Mouse (Mus musculus) liver, adult 2 months (tissue): ENCODE measurements around the gene Psma5. TPM values are rescaled to one million over a fixed set of nuclear protein-coding genes. Genes with fewer than 3 reads are reported as not detected.
A peak's percentile ranks its signal among the peaks of the same experiment; 100 is the strongest.

Source experiments
- DNase-seq: peaks from one replicate; pipeline ENCODE4 v3.0.0-alpha.2; 2011; ENCODE audit warnings: low read depth, low spot score; ENCODE audit errors: extremely low read depth
- H3K27ac ChIP-seq: fragments of 200-500 bp; replicated peaks from 2 replicates; pipeline ENCODE4 v1.5.1; 2012; ENCODE audit warnings: low read depth, mild to moderate bottlenecking, control low read depth, inconsistent platforms, low read length; ENCODE audit not compliant: insufficient read depth
- H3K27me3 ChIP-seq: fragments of 200-500 bp; 2 replicates; pipeline ENCODE4 v1.6.1; 2012; ENCODE audit warnings: mild to moderate bottlenecking, moderate library complexity, low read length, inconsistent platforms; ENCODE audit not compliant: control insufficient read depth, insufficient read depth
- H3K36me3 ChIP-seq: fragments of 200-500 bp; 2 replicates; pipeline ENCODE4 v1.6.1; 2012; ENCODE audit warnings: low read length, inconsistent platforms; ENCODE audit not compliant: control insufficient read depth, insufficient read depth
- H3K4me1 ChIP-seq: fragments of 200-500 bp; 2 replicates; pipeline ENCODE4 v1.6.1; 2011; ENCODE audit warnings: low read length; ENCODE audit not compliant: control insufficient read depth, insufficient read depth
- H3K4me3 ChIP-seq: fragments of 200-500 bp; 2 replicates; pipeline ENCODE4 v1.5.1; 2011; ENCODE audit warnings: low read depth, mild to moderate bottlenecking, control low read depth, low read length, moderate library complexity; ENCODE audit not compliant: insufficient read depth
- H3K79me2 ChIP-seq: fragments of 200-500 bp; 2 replicates; pipeline ENCODE4 v1.6.1; 2012; ENCODE audit warnings: inconsistent platforms, mild to moderate bottlenecking, low read length, moderate library complexity; ENCODE audit not compliant: control insufficient read depth, insufficient read depth
- H3K9ac ChIP-seq: fragments of 200-500 bp; 2 replicates; pipeline ENCODE4 v1.6.1; 2012; ENCODE audit warnings: low read depth, mild to moderate bottlenecking, control low read depth, inconsistent platforms, low read length
- CTCF ChIP-seq: fragments of 200-500 bp; IDR thresholded peaks from 2 replicates; pipeline ENCODE4 v1.5.1; 2011; ENCODE audit warnings: low read depth, low read length, control low read depth
- POLR2A ChIP-seq: fragments of 200-500 bp; IDR thresholded peaks from 2 replicates; pipeline ENCODE4 v1.6.1; 2011; ENCODE audit warnings: low read length, control low read depth; ENCODE audit not compliant: insufficient read depth; ENCODE audit errors: extremely low read depth
- WGBS: fragments of 180-500 bp; shearing (Covaris S2); methylation state at CpG from one replicate; pipeline ENCODE4 v1.1.7; 2018; 5-methylcytosine and 5-hydroxymethylcytosine counted together
- polyA plus RNA-seq: library from polyadenylated mRNA; depleted of rRNA; stranded (reverse); fragments of >200 nt; gene quantifications from 2 replicates; pipeline ENCODE4 v1.2.3, GENCODE M21; 2012
- total RNA-seq: library from RNA; depleted of rRNA; stranded (reverse); fragments of >200 nt; gene quantifications from 2 replicates; pipeline ENCODE4 v1.2.3, GENCODE M21; 2014

Gene Psma5
- total and polyA plus RNA-seq, 2 experiments, result 40.5 to 86.7 TPM

DNA sequence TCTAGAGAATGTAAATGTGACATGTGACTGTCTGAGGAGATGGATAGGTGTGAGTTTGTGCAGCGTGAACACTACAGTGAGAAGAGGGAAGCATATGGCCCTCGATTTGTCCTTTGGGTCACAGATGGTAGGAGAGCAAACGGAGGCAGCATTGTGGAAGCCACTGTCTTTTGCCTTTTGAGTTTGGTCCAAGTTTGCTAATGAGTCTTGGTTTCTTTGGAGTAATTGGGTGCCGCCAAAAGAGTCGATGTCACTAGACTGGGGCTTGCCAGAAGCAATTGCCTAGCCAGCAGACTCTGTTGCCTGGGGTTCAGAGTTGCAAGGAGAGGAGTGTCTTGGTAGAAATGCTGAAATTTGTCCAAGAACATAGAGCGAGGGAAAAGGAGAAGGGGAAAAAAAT, 44.9 kb upstream of the Psma5 start:
- Histone ChIP-seq H3K9ac (no peak overlapping the region), H3K4me3 (no peak overlapping the region), H3K27ac (no peak overlapping the region), H3K4me1 (peaks cover 4% of the 10 kb centered on the region; the same call in 1 of the 2 replicates), H3K79me2 (no peaks in the 10 kb centered on the region; the same call in 1 of the 2 replicates), H3K36me3 (no peaks in the 10 kb centered on the region), H3K27me3 (0 out of 2 replicates have a peak, but pooled peaks cover 2% of the 10 kb centered on the region)
- WGBS, result 92% methylated on average over 6 of the region's 6 CpGs
- no peak for DNase-seq
- TF ChIP-seq CTCF (no peak), POLR2A (no peak)

DNA sequence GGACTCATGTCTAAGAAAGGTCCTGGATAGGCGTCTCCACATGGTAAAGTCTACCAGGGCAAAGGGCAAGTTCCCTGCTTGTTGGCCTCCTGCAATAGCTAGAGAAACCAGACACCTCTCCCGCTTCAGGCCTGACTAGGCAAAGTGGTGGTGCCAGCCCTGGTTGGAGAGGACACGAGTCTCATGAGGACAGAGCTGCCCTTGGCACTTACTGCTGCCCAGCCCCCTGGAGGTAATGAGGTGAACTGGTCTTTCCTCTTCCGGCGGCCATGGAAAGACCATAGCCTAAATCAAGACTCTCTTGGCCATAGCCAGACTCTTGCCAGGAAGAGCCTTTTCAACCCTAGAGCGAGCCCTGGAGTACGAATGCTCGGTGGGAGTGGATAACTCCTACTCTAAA, 44.3 kb upstream of the Psma5 start:
- WGBS, result 91% methylated on average over 8 of the region's 8 CpGs

DNA sequence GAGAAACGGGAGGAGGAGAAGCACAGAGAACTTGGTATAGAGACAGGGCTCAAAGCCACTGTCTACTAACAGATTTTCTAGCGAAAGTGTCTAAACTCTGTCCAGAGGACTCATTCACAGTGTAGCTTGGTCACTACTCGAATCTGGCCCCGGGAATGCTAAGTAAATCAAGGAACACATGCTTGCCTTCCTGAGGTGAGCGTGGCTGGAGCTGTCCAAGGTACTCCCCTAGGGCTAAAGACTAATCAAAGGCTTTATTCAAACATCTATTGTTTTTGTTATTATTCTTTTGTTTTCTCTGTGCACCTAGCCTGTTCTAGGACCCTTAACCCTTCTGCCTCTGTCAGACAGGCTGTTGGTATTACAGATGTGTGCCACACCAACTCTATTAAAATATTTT, 42.0 kb upstream of the Psma5 start:
- no peak for TF ChIP-seq CTCF
- no peak for TF ChIP-seq POLR2A
- H3K79me2 ChIP-seq, result no peaks in the 10 kb centered on the region; the same call in 1 of the 2 replicates
- H3K36me3 ChIP-seq, result no peaks in the 10 kb centered on the region
- no peak overlapping the region for H3K27ac ChIP-seq
- no peak overlapping the region for H3K9ac ChIP-seq
- H3K4me1 ChIP-seq, result peaks cover 2% of the 10 kb centered on the region; the same call in 1 of the 2 replicates
- H3K4me3 ChIP-seq, result no peak overlapping the region
- no peak for DNase-seq
- 0 out of 2 replicates have a peak, but pooled peaks cover 2% of the 10 kb centered on the region for H3K27me3 ChIP-seq
- WGBS, result 15% methylated on average over 5 of the region's 5 CpGs

More for the DNA sequence above, 44.3 kb upstream of the Psma5 start:
- DNase-seq, result no peak
- Histone ChIP-seq H3K4me1 (peaks cover 4% of the 10 kb centered on the region; the same call in 1 of the 2 replicates), H3K9ac (no peak overlapping the region), H3K27me3 (0 out of 2 replicates have a peak, but pooled peaks cover 2% of the 10 kb centered on the region), H3K36me3 (no peaks in the 10 kb centered on the region), H3K4me3 (no peak overlapping the region), H3K27ac (no peak overlapping the region), H3K79me2 (no peaks in the 10 kb centered on the region; the same call in 1 of the 2 replicates)
- TF ChIP-seq CTCF (no peak), POLR2A (no peak)

DNA sequence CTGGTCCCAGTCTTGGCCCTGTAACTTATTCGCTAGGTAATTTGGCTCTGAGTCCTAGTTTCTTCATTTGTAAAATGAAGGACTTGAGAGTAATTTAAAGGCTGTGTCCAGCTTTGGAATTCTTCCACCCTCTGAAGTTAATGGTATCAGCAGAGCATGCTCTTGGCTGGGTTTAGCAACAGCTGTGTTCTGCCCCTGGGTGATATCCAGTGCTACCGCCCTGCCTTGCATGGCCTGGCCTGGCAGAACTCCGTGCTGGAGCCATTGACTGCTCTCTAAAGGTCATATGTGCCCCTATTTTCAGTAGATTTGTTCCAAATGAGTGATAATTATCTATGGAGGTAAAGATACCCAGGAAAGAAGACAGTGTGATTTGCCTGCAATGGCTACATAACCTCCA, 36.1 kb upstream of the Psma5 start:
- no peak for DNase-seq
- Histone ChIP-seq H3K4me3 (no peak overlapping the region), H3K36me3 (no peaks in the 10 kb centered on the region), H3K4me1 (no peaks in the 10 kb centered on the region), H3K27me3 (0 out of 2 replicates have a peak, but pooled peaks cover 2% of the 10 kb centered on the region), H3K27ac (no peak overlapping the region), H3K9ac (no peak overlapping the region), H3K79me2 (no peaks in the 10 kb centered on the region)
- 72% methylated on average over 3 of the region's 3 CpGs for WGBS
- TF ChIP-seq POLR2A (no peak), CTCF (no peak)

DNA sequence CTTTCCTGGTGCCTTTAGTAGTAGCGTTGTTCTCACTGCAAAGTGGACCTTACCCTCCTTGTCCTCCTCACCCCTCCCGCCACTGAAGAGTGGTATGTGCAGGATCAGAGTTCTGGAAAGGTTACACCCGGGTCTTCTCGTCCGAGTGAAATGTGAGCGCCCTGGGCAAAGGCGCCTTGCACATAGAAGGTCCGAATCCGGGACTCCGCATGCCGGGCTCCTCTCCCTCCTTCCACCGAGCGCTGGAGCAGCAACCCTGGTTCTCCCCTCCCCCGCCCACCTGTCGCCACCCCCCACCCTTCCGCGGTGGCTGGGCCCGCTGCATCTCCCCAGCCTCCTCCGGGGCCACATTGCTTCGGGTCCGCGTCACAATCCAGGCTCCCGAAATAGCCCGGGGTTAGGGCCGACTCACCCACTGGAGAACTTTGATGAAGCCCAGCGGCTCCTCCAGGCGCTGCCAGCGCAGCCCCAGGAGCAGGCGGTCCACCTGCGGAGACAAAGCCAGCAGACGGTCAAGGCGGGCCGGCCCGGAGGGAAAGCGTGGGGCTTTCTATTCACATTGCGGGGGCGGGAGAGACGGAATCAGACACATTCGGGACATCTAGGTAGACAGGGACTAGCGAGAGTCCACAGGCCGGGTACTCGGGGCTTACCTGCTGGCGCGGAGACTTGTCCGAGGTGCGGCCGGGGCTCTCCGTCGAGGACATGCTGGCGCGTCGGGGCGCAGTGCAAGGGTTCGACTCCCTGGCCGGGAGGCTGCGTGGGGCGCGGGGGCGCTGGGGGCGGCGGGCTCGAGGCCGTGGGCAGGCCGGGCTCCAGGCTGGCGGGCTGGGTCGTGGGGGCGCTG, 30.8 kb upstream of the Psma5 start:
- H3K27me3 ChIP-seq, result peaks cover 5% of the 10 kb centered on the region; the same call in 1 of the 2 replicates
- H3K4me1 ChIP-seq, result no peaks in the 10 kb centered on the region
- TF ChIP-seq CTCF (no peak), POLR2A (no peak)
- H3K79me2 ChIP-seq, result no peaks in the 10 kb centered on the region
- H3K27ac ChIP-seq, result no peak overlapping the region
- H3K9ac ChIP-seq, result 0 out of 2 replicates have a peak overlapping the region, but pooled peaks have one; percentile 3
- WGBS, result 9% methylated on average over 63 of the region's 67 CpGs
- no peak for DNase-seq
- H3K36me3 ChIP-seq, result no peaks in the 10 kb centered on the region
- H3K4me3 ChIP-seq, result peak overlapping the region; percentile 19; the same call in 1 of the 2 replicates
